Mouse (Mus musculus) brain, embryonic 18.5 days (tissue): ENCODE results near the gene Cfap77.

Experiments
- DNase-seq: peaks from one replicate; pipeline ENCODE4 v3.0.0-alpha.2; 2012; ENCODE audit warnings: low read depth, low spot score

The Cfap77 gene

DNA sequence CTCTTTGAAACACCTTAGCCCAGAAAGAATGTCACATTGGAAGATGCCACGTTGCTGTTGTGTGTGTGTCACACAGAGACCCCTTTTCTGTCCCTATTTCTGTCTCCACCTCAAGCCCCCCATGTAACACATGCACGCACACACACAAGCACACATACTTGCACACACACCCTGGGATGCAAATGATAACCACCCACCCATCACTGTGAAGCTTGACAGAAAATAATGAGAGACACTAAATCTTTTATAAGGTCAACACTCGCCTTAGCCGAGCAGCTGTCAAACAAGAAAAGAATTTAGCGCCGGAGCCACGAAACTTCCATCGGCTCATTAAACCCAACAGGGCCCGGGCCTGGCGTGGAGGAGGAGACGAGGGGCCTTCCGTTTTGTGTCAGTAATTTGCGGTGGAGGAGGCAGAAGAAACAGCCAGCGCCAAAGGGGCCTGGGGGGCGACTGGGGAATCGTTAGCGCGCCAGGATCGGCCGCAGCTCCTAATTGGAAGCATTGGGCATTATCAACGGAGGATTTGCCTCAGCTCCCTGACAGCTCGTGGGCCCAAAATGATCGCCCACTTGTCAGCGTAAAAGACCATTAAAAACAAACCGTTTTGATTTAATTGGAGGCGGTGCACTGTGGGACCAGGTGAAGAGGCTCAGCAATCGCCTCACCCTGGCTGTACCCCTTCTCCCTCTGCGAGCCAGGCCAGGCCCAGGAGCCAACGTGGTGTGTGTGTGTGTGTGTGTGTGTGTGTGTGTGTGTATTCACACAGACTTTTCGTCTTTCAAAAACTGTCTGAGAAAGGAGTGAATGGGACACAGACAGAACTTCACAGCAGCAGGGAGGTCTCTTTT, 111.0 kb downstream of the Cfap77 start:
- DNase-seq, result no peak

DNA sequence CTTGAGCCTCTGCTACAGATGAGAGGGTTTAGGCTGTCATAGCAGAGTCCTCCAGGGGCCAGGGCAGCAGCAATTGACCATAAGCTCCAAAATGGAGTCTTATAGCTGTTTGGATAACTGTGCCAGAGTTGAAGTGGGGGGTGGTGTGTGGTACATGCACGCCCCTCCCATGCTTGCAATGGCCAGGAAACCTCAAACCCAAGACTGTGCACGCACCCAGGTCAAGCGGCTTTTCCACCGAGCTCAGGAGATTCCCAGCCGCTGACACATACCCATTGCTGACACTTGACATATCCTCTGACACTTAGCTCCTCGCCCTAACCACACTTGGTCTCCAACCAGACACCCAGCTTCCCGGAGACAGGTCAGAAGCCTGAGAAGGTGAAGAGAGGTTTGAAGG, 115.9 kb downstream of the Cfap77 start:
- DNase-seq, result no peak

GRCm38 (mm10) chr2:28930571-28930970, 124.3 kb downstream of the Cfap77 start:
- no peak for DNase-seq

DNA sequence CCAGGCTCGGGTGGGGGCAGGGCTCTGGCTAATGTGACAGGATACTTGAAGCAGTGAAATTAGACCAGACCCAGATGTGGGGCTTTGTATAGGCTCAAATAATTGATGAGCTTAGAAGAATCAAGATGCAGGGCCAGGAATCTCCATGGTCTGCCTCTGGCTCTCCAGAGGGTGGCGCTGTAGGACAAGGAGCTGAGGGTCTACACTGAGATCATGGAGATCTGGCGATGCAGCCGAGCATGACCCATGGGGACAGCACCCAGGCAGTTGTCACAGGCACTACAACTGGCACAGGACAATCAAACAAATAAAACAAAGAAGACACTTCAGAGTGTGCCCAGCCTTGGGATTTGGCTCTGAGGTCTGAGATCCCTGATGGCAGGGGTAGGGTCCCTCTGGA, 131.0 kb downstream of the Cfap77 start:
- no peak for DNase-seq

DNA sequence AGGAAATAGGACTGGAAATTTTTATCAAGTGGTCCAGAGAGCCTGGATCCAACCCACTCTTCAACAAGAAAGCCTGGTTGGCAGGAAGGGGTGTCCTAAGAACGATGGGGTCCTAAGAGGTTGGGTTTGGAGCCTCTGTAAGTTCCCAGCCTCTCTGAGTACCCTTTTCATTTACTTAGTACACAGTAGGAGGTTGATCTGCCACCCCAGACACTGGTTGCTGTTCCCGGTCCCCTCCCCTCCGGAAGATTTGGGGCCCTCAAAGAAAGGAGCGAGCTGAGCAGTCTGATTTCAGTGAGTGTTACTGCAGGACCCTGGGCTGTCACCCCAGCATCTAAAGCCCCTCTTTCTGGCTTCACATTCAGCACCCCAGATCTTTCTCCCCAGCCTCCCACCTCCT, 135.9 kb downstream of the Cfap77 start:
- no peak for DNase-seq

DNA sequence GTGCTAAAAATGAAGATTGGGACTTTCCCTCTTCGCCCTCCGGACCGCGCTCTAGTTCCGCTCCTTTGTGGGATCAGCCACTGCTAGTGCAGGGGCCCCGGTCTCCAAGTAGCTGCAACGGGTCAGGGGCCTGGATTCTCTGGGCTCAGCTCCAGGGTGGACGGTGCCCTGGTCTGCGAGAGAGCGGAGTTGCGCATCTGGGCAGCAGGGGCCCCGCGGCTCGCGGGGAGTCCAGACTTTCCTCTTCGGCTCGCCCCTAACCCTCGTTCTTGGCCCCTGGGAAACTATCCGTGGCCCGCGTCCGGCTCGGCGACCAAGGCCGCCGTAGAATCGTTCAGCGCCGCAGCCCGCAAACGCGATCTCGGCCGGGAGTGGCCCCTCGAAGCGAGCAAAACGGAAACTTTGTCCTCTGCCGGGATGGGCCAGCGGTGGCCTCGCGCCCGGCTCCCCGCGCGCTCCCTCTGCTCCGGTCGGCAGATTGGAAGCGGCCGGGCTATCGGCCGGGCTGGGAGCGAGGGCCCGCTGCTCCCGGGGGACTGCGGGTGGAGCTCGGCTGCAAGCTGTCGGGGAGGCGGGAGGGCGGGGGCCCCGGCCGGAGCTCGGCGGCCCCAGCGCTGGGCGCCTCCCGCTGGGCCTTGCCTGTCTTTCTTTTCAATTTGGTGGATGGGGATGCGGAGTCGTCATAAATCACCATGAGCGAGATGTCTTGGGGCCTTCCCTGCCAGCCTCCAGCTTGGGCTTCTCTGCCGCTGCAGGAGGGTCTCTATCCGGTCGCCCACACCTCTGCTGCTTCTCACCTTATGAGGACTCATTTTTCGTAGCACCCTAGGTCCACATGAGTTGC, 137.1 kb downstream of the Cfap77 start:
- no peak for DNase-seq

- no peak for DNase-seq
These were observed 137.7 kb downstream of the Cfap77 start for GRCm38 (mm10) chr2:28917156-28917517.

- no peak for DNase-seq
These were observed 138.4 kb downstream of the Cfap77 start, which contains the start of gene Barhl1 for GRCm38 (mm10) chr2:28916513-28916865. TSS of gene Barhl1 (minus strand) at chr2:28916668.

- no peak for DNase-seq
These were observed 138.9 kb downstream of the Cfap77 start for GRCm38 (mm10) chr2:28915768-28916512.

DNA sequence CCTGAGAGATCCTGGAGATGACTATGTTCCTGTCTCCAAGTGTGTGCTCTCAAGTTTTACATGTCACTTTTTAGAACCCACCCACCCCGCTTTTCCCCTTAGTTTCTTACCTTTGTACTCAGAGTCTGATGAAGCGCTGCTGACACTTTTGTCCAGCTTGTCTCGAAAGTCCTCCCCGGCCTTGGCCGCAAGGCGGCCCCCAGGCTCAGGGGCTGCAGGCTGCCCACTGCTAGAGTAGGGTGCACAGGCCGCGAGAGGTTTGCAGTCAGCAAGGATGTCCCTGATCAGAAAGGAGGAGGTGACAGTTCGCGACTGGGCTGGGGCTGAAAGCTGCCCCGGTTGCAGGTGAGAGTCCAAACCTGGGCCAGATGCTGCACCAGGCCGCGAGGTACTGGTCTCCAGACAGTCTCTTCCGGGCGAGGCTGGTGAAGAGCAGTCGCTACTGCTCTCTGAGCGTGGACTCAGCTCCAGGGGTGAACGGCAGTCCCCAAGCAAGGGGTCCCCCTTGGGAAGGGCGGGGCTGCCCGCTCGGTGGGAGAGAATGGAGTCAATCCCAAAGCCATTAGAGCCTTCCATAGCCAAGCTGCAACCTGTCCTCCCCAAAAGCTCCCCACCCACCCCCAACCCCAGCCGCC, 139.6 kb downstream of the Cfap77 start:
- DNase-seq, result no peak

DNA sequence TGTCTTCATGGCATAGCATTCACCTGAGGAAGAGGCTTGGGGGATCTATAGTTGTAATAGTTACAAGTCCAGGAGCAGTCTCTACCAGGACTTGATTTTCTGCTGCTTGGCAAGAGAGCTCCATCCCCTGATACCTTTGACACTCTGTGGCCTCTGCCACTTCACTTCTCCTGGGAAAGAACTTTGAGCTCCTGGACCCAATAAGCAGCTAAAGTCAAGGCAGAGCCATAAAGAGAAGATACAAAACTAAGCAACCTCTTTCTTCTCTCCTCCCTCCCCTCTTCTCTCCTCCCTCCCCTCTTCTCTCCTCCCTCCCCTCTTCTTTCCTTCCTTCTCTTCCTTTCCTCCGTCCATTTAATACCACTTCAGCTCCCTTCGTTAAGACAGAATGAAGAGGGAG, 140.7 kb downstream of the Cfap77 start:
- DNase-seq, result no peak

DNA sequence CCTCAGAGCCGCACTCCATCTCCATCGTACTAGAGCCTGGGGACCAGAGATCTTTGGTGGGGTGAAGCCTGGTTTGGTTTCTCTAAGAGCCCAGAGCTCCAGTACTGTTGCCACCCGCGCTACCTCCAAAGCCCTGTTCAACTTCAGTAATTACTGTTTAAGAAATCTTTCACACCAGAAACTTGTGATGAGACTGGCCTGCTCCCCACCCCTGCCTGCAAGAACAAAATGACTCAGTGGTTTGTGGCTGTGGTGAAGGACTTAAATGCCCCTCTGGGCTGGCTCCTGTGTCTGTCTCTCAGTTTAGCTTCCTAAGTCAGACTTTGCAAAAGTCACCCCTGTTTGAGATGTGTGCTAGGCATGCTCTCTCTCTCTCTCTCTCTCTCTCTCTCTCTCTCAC, 141.9 kb downstream of the Cfap77 start:
- no peak for DNase-seq

DNA sequence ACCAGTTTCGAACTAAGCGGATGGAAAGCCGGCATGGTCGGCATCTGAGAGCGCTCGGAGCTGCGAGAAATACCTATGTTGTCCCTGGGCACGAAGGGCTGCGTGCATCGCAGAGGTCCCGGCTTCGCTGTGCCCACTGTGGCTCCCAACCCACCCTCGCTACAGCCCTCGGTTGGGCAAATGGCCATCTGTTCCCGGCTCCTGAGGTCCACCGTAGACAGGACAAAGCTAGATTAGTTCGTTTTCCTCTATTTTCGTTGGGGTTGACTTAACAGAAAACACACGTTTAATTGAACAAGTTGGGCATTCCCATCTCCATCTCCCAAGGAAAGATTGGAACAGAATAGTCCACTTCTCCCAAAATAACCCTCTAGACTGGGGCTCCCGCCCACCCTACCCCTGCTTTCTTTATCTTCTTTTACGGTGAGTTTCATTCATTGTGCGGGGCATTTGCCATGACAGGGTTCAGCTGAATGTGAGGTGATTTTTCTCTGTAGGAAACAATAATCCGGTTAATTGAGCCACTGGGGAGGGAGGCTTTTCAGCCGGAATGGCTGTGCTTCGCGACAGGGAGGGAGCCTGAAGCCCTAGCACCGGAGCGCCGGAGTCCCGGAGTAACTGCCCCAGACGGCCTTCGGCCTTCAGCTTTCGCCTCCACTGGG, 142.7 kb downstream of the Cfap77 start:
- DNase-seq, result no peak

- DNase-seq, result no peak
These were observed 143.4 kb downstream of the Cfap77 start for GRCm38 (mm10) chr2:28911331-28912038.

DNA sequence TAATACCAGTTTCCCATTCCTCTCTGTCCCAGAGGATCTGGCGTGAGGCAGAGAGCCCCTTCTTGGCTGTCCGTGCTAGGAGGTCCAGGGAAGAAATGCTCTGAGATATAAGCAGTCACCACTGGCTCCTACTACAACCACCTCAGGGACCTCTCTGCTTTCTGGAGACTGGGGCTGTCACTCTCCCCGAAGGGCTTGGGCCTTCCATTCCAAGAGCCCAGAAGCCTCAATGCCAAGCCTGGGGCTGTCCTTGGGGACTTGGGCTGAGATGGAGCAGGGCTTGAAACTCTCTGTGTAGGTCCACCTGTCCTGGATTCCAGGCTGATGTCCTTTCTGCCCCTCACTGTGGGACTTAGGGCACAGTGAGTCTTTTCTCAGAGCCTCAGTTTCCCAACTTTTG, 144.0 kb downstream of the Cfap77 start:
- no peak for DNase-seq

- DNase-seq, result no peak
These were observed 144.8 kb downstream of the Cfap77 start for GRCm38 (mm10) chr2:28909818-28910710.

DNA sequence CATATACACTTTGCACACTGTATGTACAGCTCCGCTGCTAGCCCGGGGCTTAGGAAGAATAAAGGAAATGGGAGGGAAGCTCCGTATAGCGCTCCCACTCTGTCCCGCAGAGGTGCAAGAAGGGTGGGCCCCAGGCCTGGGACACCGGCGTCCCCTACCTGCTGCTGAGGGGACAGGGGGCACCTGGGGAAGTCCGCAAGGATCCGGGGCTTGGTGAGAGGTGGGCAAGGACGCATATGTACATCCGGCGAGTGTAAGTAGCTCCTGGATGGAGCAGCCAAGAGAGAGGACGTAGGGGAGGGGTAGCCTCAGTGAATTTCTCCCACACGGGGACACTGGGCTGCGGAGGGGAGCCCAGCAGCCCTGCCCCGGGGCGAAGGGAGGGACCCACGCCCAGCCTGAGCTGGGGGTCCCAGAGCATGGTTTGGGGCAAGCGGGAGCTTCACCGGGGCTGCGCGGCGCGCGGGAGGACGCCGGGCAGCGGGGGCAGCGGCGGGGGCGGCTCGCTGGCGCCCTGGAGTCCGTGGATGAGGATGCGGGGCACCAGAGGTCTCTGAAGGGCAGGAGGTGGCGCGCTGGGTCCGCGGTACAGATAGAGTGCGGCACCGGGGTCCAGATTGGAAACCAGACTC, 145.6 kb downstream of the Cfap77 start:
- DNase-seq, result no peak

DNA sequence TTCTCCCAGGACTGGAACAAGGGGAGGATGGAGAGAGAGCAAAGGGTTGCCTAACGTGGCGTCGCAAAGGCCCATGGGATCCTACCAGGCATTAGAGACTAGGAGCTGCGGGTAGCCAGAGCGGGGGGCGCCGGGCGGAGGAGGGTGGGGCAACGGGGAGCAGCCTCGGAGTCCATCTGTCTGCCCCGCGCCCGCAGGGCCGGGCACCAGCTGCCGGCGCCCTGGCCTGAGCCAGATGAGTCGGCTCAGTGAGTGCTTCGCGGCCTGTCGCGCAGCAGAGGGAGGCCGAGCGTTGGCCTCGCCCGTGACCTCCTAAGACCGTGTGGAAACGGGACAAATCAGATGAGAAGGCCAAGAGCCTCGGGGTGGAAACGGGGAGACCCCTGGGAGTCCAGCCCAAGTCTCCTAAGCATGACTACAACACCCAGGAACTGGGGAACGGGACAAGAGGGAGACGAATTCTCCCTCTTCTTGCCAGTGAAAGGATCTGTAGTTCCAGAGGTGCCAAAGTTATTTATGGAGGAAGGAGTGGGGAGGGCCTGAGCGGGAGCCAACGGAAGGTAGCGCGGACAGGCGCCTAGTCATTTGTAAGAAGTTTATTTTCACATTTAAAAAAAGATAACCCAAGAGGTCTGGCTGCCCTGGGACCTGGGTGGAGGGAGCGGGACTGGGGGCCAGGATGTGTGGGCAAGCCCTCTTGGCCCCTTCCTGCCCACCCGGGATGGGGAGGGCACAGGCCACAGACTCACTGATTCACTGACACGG, 146.3 kb downstream of the Cfap77 start:
- no peak for DNase-seq
